Mouse (Mus musculus): ENCODE data around the gene Olfr847. TPM values are rescaled to one million over a fixed set of nuclear protein-coding genes. Genes with fewer than 3 reads are reported as not detected.

Gene Olfr847
- not detected for polyA plus RNA-seq (2014; fragmentation: Illumina TruSeq; extraction: RNeasy Lipid Tissue Mini Kit (QIAGEN cat#74804); ENCODE audit: low read depth, low replicate concordance)

DNA sequence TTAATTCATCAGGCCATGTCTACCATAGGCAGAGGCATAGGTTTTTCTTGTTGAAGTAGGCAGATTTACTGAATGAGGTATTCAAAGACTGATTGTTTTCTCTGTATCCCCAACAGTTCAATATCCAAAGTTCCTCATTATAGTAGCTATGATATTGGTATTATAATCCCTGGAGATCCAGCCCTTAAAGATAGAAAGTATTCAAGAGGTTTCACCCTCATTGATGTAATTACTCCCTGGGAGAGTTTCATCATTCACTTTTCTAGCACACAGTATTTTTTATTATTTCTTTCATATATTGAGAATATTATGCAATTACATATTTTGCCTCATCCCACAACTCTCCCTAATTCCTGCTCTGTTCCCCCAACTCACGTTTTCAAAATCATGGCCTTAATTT, at the start of gene Olfr847:
Olfr847 (minus strand) TSS at position 101 of the 400 bp plus-strand sequence.

DNA sequence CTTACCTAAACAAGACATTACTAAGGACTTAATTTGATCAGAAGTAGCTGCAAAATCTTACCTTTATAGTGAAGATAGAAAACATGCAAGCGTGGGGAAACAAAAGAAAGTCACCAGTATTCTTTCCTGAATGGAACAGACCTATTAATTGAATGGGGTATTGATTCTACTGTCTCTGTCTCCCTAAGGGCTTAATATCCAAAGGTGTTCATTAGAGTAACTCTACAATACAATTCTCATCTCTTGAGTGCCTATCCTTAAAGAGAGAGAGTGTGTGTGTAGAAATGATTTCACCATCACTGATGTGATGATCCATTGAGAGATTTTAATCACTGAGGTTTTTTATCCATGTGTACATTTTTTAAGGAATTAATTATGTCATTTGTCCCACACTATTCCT, 14.6 kb downstream of the Olfr847 start, which contains the start of gene Olfr846:
Olfr846 (minus strand) TSS at position 101 of the 400 bp plus-strand sequence.

DNA sequence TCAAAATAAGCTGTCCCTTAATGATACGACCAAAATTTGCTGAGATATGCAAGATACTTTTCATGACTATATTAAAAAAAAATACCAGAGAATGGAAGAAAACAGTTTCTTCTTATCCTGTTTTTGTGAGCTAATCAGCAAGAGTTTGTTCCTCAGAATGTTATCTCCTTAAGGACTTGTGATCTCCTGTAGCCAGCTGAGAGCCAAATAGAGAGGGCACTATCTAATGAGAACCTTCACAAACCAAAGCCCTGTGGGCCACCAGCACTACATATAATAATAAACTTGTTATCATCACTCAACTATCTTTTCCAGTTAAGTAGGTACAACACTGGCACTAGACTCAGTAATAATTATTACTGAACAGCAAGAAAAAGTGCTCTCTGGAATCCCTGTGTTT, 42.3 kb downstream of the Olfr847 start, which contains the start of gene Olfr845:
Olfr845 (plus strand) TSS at position 301 of the 400 bp plus-strand sequence.

Other genes starting within 250 kb of the Olfr847 start
- not detected for gene Olfr837, start 242.4 kb downstream of the Olfr847 start, polyA plus RNA-seq (2014; fragmentation: Illumina TruSeq; extraction: RNeasy Lipid Tissue Mini Kit (QIAGEN cat#74804); ENCODE audit: low read depth, low replicate concordance)
- gene Olfr839-ps1, start 201.4 kb downstream of the Olfr847 start, polyA plus RNA-seq (2014; fragmentation: Illumina TruSeq; extraction: RNeasy Lipid Tissue Mini Kit (QIAGEN cat#74804); ENCODE audit: low read depth, low replicate concordance) = not detected
- not detected for gene Olfr843, start 126.7 kb downstream of the Olfr847 start, polyA plus RNA-seq (2014; fragmentation: Illumina TruSeq; extraction: RNeasy Lipid Tissue Mini Kit (QIAGEN cat#74804); ENCODE audit: low read depth, low replicate concordance)
- not detected for gene Olfr844, start 62.3 kb downstream of the Olfr847 start, polyA plus RNA-seq (2014; fragmentation: Illumina TruSeq; extraction: RNeasy Lipid Tissue Mini Kit (QIAGEN cat#74804); ENCODE audit: low read depth, low replicate concordance)
- gene Olfr845, start 42.2 kb downstream of the Olfr847 start, polyA plus RNA-seq (2014; fragmentation: Illumina TruSeq; extraction: RNeasy Lipid Tissue Mini Kit (QIAGEN cat#74804); ENCODE audit: low read depth, low replicate concordance) = not detected
- not detected for gene Olfr846, start 14.7 kb downstream of the Olfr847 start, polyA plus RNA-seq (2014; fragmentation: Illumina TruSeq; extraction: RNeasy Lipid Tissue Mini Kit (QIAGEN cat#74804); ENCODE audit: low read depth, low replicate concordance)
- gene Olfr849, start 61.6 kb upstream of the Olfr847 start, polyA plus RNA-seq (2014; fragmentation: Illumina TruSeq; extraction: RNeasy Lipid Tissue Mini Kit (QIAGEN cat#74804); ENCODE audit: low read depth, low replicate concordance) = not detected
- gene Olfr850, start 99.6 kb upstream of the Olfr847 start, polyA plus RNA-seq (2014; fragmentation: Illumina TruSeq; extraction: RNeasy Lipid Tissue Mini Kit (QIAGEN cat#74804); ENCODE audit: low read depth, low replicate concordance) = not detected
- gene Olfr851, start 114.6 kb upstream of the Olfr847 start, polyA plus RNA-seq (2014; fragmentation: Illumina TruSeq; extraction: RNeasy Lipid Tissue Mini Kit (QIAGEN cat#74804); ENCODE audit: low read depth, low replicate concordance) = not detected
- not detected for gene Olfr853, start 162.4 kb upstream of the Olfr847 start, polyA plus RNA-seq (2014; fragmentation: Illumina TruSeq; extraction: RNeasy Lipid Tissue Mini Kit (QIAGEN cat#74804); ENCODE audit: low read depth, low replicate concordance)
- not detected for gene Olfr854, start 188.7 kb upstream of the Olfr847 start, polyA plus RNA-seq (2014; fragmentation: Illumina TruSeq; extraction: RNeasy Lipid Tissue Mini Kit (QIAGEN cat#74804); ENCODE audit: low read depth, low replicate concordance)
- not detected for gene Olfr855, start 203.9 kb upstream of the Olfr847 start, polyA plus RNA-seq (2014; fragmentation: Illumina TruSeq; extraction: RNeasy Lipid Tissue Mini Kit (QIAGEN cat#74804); ENCODE audit: low read depth, low replicate concordance)
- gene Zfp317, start 243.4 kb upstream of the Olfr847 start, polyA plus RNA-seq (2014; fragmentation: Illumina TruSeq; extraction: RNeasy Lipid Tissue Mini Kit (QIAGEN cat#74804); ENCODE audit: low read depth, low replicate concordance) = 15.2 TPM

Measured in adipose tissue, adult 10 weeks (tissue).